Mouse (Mus musculus): ENCODE measurements around the gene Tmc3.

GRCm38 (mm10) chr7:83569436-83569835, 15.3 kb upstream of the Tmc3 start:
- TF ChIP-seq CTCF (IDR thresholded peaks at IDR 0.05; ENCODE audit: control insufficient read depth, insufficient read depth, insufficient read length) (no peak), FOSL1 (IDR thresholded peaks at IDR 0.05; ENCODE audit: insufficient read depth, low read length, poor library complexity, severe bottlenecking) (no peak)

Data from C2C12 (cell line).